Mouse (Mus musculus) Patski (cell line): ENCODE measurements around the gene Nup98. TPM values are rescaled to one million over a fixed set of nuclear protein-coding genes. Genes with fewer than 3 reads are reported as not detected.
A peak's percentile ranks its signal among the peaks of the same experiment; 100 is the strongest.

Experiments used
- ATAC-seq: fragments of 100-300 bp; one replicate; pipeline ENCODE4 v1.8.0; 2021
- CTCF ChIA-PET: fragments of 350-600 bp; sonication (Branson Sonifier 250); formaldehyde crosslinking; loops from one replicate; lab custom pipeline; 2022; ENCODE audit warnings: inconsistent platforms; lab: Charles Lee
- POLR2A ChIA-PET: fragments of 350-600 bp; sonication (Branson Sonifier 250); formaldehyde crosslinking; loops from one replicate; lab custom pipeline; 2022; ENCODE audit warnings: antibody characterized with exemption, inconsistent platforms; lab: Charles Lee
- DNase-seq: peaks from one replicate; pipeline ENCODE4 v3.0.0-alpha.2; 2011; ENCODE audit warnings: low read depth, low spot score
- H3K27me3 ChIP-seq: fragments of 371-371 bp; one replicate; pipeline ENCODE4 v1.5.1; 2021
- CTCF ChIP-seq: fragments of 100-300 bp; IDR thresholded peaks from one replicate; pipeline ENCODE4 v1.5.1; 2021
- in situ Hi-C: fragments of 300-500 bp; cut with MboI; formaldehyde crosslinking; loops from 3 replicates; pipeline ENCODE4 v1.11.1; 2018; ENCODE audit warnings: low pct_unique_long_range_greater_than_20kb, mixed read lengths
- polyA plus RNA-seq: library from polyadenylated mRNA; unstranded; gene quantifications from one replicate; pipeline ENCODE4 v1.2.3, GENCODE M21; 2021

Nup98 gene
- polyA plus RNA-seq, 1 experiment from 2014 or later = 40.0 TPM

DNA sequence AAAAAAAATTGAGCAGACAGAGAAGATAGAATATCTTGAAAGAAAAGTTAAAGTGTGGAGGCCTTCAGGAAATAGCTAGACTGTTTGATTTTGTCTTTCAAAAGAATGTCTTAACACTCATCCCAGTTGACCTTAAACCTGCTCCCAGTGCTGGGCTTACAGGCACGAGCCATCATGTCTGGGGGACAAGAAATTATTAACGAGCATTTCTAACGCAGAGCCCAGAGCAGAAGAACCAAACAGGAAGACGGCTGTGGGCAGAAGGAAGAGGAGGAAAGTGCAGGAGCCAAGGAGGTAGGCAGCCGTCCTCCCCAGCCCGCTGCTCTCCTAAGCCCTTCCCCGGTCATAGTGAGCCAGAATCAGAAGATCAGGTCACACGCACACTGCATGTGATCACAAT is 129.7 kb downstream of the Nup98 start:
- POLR2A ChIA-PET = no interaction called here
- in situ Hi-C loops = no loop called here

DNA sequence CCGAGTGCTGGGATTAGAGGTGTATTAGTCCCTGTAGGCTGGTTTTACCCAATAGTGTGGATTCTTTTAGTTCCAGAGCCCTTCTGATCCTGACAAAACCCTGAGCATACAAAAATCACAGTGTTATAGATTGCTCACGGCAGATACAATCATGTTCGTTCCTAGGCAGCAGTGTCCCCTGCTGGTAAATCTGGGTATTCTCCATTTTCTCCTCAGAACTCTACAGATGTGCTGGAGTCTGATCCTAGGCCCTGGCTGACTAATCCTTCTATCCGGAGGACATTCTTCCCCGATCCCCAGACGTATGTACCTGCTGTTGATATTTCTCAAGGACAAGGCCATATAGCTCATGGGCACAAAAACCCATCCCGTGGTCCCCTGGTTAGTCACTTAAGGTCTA is 131.5 kb downstream of the Nup98 start:
- ATAC-seq (no peak), DNase-seq (no peak)
- H3K27me3 ChIP-seq = no peaks in the 10 kb centered on the region
- TF ChIP-seq CTCF = no peak
- ChIA-PET CTCF (interaction anchor here (0.9 to 1.7 kb wide), 2 partner anchors 63 to 425 kb away, joined by 3 to 4 read pairs; no protein-coding TSS in a partner anchor), POLR2A (no interaction called here)
- in situ Hi-C loops = loop anchor here (5.0 kb wide), 2 partner anchors 161 to 416 kb away; partner anchors contain the start of gene Clpb

More for the DNA sequence above, 129.7 kb downstream of the Nup98 start:
- ATAC-seq = no peak
- no peaks in the 10 kb centered on the region for H3K27me3 ChIP-seq
- DNase-seq = no peak
- TF ChIP-seq CTCF = no peak
- CTCF ChIA-PET = interaction anchor here (1.1 kb wide), 1 partner anchor 21 kb away, joined by 3 read pairs; no protein-coding TSS in a partner anchor

DNA sequence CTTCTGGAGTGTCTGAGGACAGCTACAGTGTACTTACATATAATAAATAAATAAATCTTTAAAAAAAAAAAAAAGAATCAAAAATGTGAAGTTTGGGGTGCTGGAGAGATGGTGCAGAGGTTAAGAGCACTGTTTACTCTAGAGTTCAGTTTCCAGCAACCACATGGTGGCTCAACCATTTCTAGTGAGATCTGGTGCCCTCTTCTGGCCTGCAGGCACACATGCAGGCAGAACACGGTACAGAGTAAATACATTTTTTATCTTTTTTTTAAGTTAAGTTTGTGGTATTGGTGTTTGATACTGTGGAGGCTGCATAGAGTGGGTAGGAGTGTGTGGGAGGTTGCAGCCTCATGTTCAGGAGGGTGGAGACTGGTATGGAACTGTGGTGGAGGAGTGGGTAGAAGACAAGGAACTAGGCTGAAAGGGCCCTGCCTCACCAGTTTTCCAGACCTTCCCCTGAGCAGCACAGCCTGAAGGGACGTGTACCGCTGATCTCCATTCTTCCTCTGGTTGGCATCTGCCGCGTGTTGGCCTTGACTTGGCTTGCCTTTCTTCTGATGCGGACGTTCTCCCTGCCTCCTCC is 133.2 kb downstream of the Nup98 start:
- ChIA-PET CTCF (interaction anchor here (0.5 to 0.6 kb wide), 2 partner anchors 151 to 162 kb away, joined by 3 read pairs; no protein-coding TSS in a partner anchor), POLR2A (no interaction called here)
- DNase-seq = no peak
- ATAC-seq = no peak
- in situ Hi-C loops = loop anchor here (5.0 kb wide), 2 partner anchors 160 to 415 kb away; partner anchors contain the start of gene Clpb
- TF ChIP-seq CTCF = peak; percentile 68
- no peaks in the 10 kb centered on the region for H3K27me3 ChIP-seq

Other genes starting within 250 kb of the Nup98 start
- gene Il18bp, start 191.5 kb downstream of the Nup98 start, polyA plus RNA-seq = 2.4 TPM
- gene Rnf121, start 144.7 kb downstream of the Nup98 start, polyA plus RNA-seq = 35.8 TPM
- gene Xndc1, start 144.7 kb downstream of the Nup98 start, polyA plus RNA-seq = 13.1 TPM
- 0.24 TPM for gene Xntrpc, start 144.5 kb downstream of the Nup98 start, polyA plus RNA-seq
- not detected for gene Trpc2, start 127.1 kb downstream of the Nup98 start, polyA plus RNA-seq
- not detected for gene Art1, start 108.4 kb downstream of the Nup98 start, polyA plus RNA-seq
- not detected for gene Art5, start 100.7 kb downstream of the Nup98 start, polyA plus RNA-seq
- not detected for gene Chrna10, start 93.3 kb downstream of the Nup98 start, polyA plus RNA-seq
- 33.7 TPM for gene Pgap2, start within 50 bp of the Nup98 start, polyA plus RNA-seq
- gene Rhog, start 45.9 kb upstream of the Nup98 start, polyA plus RNA-seq = 43.2 TPM
- 47.2 TPM for gene Stim1, start 57.6 kb upstream of the Nup98 start, polyA plus RNA-seq
- 85.9 TPM for gene Rrm1, start 231.5 kb upstream of the Nup98 start, polyA plus RNA-seq